ENCODE assay signal across 10 mouse cellular contexts in genomic region chr14:57535646-57536045, GRCm38 (mm10). TPM values are rescaled to one million over a fixed set of nuclear protein-coding genes. Genes with fewer than 3 reads are reported as not detected.
DNase-seq lines count a peak whose midpoint lies in the region; ATAC-seq lines count a peak whose summit lies in the region.
"Had no signal": no experiment of that assay in that cellular context is flagged by ENCODE, and none has a peak within 500 bp of the region (broad histone marks: within the 10 kb centered on the region; RNA-seq: fewer than 3 reads in every experiment).

No protein-coding gene starts in this region.

- H3K27me3 ChIP-seq in limb, embryonic 13.5 days, result 0 out of 2 replicates have a peak, but pooled peaks cover 4% of the 10 kb centered on the region
- peaks cover 50% of the 10 kb centered on the region for H3K27me3 ChIP-seq in limb, embryonic 10.5 days (ENCODE audit: low read depth, poor library complexity, severe bottlenecking)
- no peaks in the 10 kb centered on the region; the same call in 1 of the 2 replicates for H3K27me3 ChIP-seq in heart, embryonic 15.5 days

- peak; percentile 63 for DNase-seq in cerebellum, adult 9-10 months
- no peak for DNase-seq in cerebellum, postnatal 4 days (ENCODE audit: low spot score in 2 of 2)
- DNase-seq in limb, embryonic 10.5 days (ENCODE audit: low spot score), result no peak
- DNase-seq in lung, postnatal 36 days, result peak; percentile 23
- no peak for DNase-seq in thymus, postnatal 36 days
- no peak for DNase-seq in spleen, postnatal 14 days (ENCODE audit: low spot score in 2 of 2)
- DNase-seq: liver had no signal

- no peak overlapping the region for H3K4me3 ChIP-seq in limb, embryonic 13.5 days
- no peak overlapping the region for H3K4me3 ChIP-seq in limb, embryonic 10.5 days
- no peak overlapping the region for H3K4me3 ChIP-seq in heart, embryonic 15.5 days
- H3K4me3 ChIP-seq: hindbrain, embryonic 10.5 days had no signal

- peaks cover 41% of the 10 kb centered on the region for H3K4me1 ChIP-seq in limb, embryonic 13.5 days
- peaks cover 17% of the 10 kb centered on the region for H3K4me1 ChIP-seq in limb, embryonic 10.5 days
- peaks cover 47% of the 10 kb centered on the region for H3K4me1 ChIP-seq in heart, embryonic 15.5 days (replicated peaks)

- no peak overlapping the region for H3K9ac ChIP-seq in limb, embryonic 13.5 days
- no peak overlapping the region for H3K9ac ChIP-seq in heart, embryonic 15.5 days

- ATAC-seq in limb, embryonic 13.5 days (ENCODE audit: low FRiP score, low read depth), result no peak
- peak; percentile 67 for ATAC-seq in heart, embryonic 15.5 days (replicated peaks; ENCODE audit: insufficient number of reproducible peaks, insufficient read depth, low FRiP score, low read depth)

- WGBS in limb, embryonic 13.5 days, result 55% methylated on average over 6 of the region's 6 CpGs
- WGBS in limb, embryonic 10.5 days, result 87% methylated on average over 6 of the region's 6 CpGs
- 29% methylated on average over 6 of the region's 6 CpGs for WGBS in heart, embryonic 15.5 days

- H3K36me3 ChIP-seq in limb, embryonic 13.5 days, result no peaks in the 10 kb centered on the region
- no peaks in the 10 kb centered on the region for H3K36me3 ChIP-seq in limb, embryonic 10.5 days
- H3K36me3 ChIP-seq in heart, embryonic 15.5 days, result no peaks in the 10 kb centered on the region
- H3K36me3 ChIP-seq: hindbrain, embryonic 10.5 days had no signal

- H3K4me2 ChIP-seq in limb, embryonic 13.5 days (replicated peaks), result no peak overlapping the region
- H3K4me2 ChIP-seq in heart, embryonic 15.5 days, result peak overlapping the region; percentile 17; the same call in 1 of the 2 replicates

- no peaks in the 10 kb centered on the region for H3K9me3 ChIP-seq in limb, embryonic 13.5 days
- H3K9me3 ChIP-seq in limb, embryonic 10.5 days (replicated peaks), result no peaks in the 10 kb centered on the region
- H3K9me3 ChIP-seq in heart, embryonic 15.5 days (replicated peaks), result no peaks in the 10 kb centered on the region
- H3K9me3 ChIP-seq: hindbrain, embryonic 10.5 days had no signal

- H3K27ac ChIP-seq in limb, embryonic 13.5 days, result peak overlapping the region; percentile 83; the same call in 1 of the 2 replicates
- H3K27ac ChIP-seq in limb, embryonic 10.5 days, result no peak overlapping the region
- H3K27ac ChIP-seq in heart, embryonic 15.5 days, result peak overlapping the region; percentile 84

RNA-seq across cellular contexts. Expression of gene Il17d, which starts 11.1 kb away (rescaled TPM):
- polyA plus RNA-seq in limb, embryonic 13.5 days (2015; fragmentation: Nextera tagmentation; extraction: Ambion mirVana), result 7.9 and 9.2 TPM in 2 replicates
- polyA plus RNA-seq in limb, embryonic 10.5 days (2016; fragmentation: Nextera tagmentation; extraction: Ambion mirVana), result 0.26 and 0.95 TPM in 2 replicates
- 2.1 and 2.9 TPM in 2 replicates for polyA plus RNA-seq in heart, embryonic 15.5 days (2015; fragmentation: Nextera tagmentation; extraction: Ambion mirVana)

RNA-seq across cellular contexts. Expression of gene Eef1akmt1, which starts 35.8 kb away (rescaled TPM):
- polyA plus RNA-seq in limb, embryonic 13.5 days (2015; fragmentation: Nextera tagmentation; extraction: Ambion mirVana), result 101 and 110 TPM in 2 replicates
- 115 and 132 TPM in 2 replicates for polyA plus RNA-seq in limb, embryonic 10.5 days (2016; fragmentation: Nextera tagmentation; extraction: Ambion mirVana)
- polyA plus RNA-seq in heart, embryonic 15.5 days (2015; fragmentation: Nextera tagmentation; extraction: Ambion mirVana), result 63.3 and 69.0 TPM in 2 replicates

Comparison
In these comparisons a context has a peak if more than half of its experiments do, and no peak if none do; other contexts are left out.
1. DNase-seq: peak in cerebellum, adult 9-10 months (single experiment) and lung, postnatal 36 days (single experiment); none in cerebellum, postnatal 4 days (0 of 2), limb, embryonic 10.5 days (single experiment), thymus, postnatal 36 days (0 of 2) and spleen, postnatal 14 days (0 of 2).